Mouse (Mus musculus) common myeloid progenitor, adult 5-6 weeks (primary cell): ENCODE results near the gene Ccnd1. TPM values are rescaled to one million over a fixed set of nuclear protein-coding genes. Genes with fewer than 3 reads are reported as not detected.
"Not testable (repeated sequence)": the region's sequence is repeated elsewhere in the genome, so short reads cannot be mapped to it uniquely, and the experiment has no call there.

Experiments
- ATAC-seq: replicated peaks from 2 replicates; pipeline ENCODE4 v1.8.0; 2016; ENCODE audit warnings: low read depth, mild to moderate bottlenecking, moderate TSS enrichment, inconsistent platforms; ENCODE audit not compliant: poor library complexity, severe bottlenecking
- total RNA-seq: library from RNA; stranded (forward); fragments of 200-1000, 187-1606 nt; gene quantifications from 2 replicates; pipeline ENCODE4 v1.2.3, GENCODE M21; 2017

Gene Ccnd1
- total RNA-seq, 1 experiment from 2014 or later: 18.0 TPM

DNA sequence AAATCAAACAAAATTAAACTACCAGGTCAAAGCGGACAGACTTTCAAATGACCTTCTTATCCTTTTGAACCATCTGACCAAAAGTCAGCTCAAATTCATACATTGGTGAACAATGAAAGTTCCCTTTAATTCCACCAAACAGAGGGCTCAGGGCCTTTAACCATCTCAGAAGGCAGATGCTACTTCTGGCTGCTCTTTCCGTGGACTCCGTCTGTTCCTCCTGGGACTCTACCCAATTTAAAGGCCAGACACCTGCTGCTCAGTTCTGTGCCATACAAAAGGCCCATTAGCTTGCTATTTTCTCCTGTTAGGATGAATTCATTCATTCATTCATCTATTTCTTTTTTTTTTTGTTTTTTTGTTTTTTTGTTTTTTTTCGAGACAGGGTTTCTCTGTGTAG is 26.8 kb downstream of the Ccnd1 start:
- no peak for ATAC-seq

DNA sequence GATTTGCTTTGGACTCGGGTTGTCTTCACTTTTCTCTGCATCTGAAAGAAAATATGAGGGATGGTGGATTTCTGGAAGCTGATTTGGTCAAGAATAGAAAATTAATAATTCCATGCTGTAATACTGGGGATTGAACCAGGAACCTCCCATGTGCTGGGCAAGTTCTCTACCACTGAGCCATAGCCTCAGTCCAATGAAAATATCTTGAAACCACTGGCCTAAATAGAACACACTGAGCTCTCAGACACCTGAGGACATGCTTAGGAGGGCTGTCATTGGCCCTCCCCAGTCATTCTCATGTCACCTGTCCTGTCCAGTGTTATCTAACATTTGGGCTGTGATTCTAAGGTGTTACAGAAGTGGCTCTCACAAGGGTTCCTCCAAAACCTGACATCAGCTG is 28.6 kb downstream of the Ccnd1 start:
- no peak for ATAC-seq

DNA sequence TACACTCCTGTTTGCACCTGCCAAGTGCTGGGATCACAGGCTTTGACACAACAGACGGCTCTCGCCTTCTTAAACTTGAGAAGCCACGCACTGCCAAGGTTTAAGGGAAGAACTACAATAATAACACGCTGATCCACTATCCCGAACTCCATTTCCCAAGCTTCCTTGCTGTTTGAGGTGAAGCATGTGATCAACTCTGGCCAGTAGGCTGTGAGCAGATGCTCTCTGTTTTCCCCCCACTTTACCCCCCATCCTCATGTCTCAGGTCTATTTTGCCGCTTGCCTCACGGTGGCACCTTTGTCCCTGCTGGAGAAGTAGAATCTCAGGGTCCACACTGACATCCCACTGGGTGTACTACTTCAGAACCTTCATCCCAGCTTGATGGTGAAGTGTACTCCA is 31.0 kb downstream of the Ccnd1 start:
- ATAC-seq: no peak

- ATAC-seq: peak; percentile 72
These were observed 31.9 kb downstream of the Ccnd1 start for GRCm38 (mm10) chr7:144907793-144908192.

- ATAC-seq: peak; percentile 78
These were observed 32.9 kb downstream of the Ccnd1 start for GRCm38 (mm10) chr7:144906708-144907397.

DNA sequence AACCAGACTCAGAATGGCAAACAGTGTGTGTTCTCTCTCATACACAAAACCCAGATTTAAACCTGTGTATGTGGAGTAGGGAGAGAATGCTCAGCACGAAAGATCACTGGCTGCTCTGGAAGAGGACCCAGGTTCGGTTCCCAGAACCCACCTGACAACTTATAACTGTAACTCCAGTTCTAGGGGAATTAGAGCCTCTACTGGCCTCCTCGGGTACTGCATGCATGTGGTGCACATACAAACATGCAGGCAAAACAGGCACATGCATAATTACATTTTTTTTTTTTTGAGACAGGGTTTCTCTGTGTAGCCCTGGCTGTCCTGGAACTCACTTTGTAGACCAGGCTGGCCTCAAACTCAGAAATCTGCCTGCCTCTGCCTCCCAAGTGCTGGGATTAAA is 34.2 kb downstream of the Ccnd1 start:
- not testable (repeated sequence) for ATAC-seq

DNA sequence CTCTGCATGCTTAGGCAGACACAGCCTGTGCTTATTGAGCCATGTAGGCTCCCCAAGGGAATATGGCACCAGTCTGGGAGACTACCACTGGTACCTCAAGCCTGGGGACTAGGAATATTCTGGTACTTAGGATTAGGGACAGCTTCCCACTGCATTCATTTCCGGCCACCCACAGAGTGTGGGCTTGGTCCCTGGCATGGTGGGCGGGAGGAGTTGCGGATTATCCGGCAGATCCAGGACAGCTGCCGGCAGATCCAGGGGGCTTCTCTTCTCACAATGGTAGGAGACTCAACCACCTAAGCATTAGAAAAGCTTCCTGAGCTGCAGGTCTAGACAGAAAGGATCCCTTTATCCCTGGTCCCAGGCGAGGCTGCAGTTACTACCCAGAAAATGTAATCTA is 41.2 kb downstream of the Ccnd1 start:
- ATAC-seq: no peak

GRCm38 (mm10) chr7:144896294-144897218 is 43.2 kb downstream of the Ccnd1 start, which contains the start of gene Fgf15:
Gene Fgf15, plus strand, starts transcription at chr7:144896531.
- ATAC-seq: peak; percentile 24; the same call in 1 of the 2 replicates

DNA sequence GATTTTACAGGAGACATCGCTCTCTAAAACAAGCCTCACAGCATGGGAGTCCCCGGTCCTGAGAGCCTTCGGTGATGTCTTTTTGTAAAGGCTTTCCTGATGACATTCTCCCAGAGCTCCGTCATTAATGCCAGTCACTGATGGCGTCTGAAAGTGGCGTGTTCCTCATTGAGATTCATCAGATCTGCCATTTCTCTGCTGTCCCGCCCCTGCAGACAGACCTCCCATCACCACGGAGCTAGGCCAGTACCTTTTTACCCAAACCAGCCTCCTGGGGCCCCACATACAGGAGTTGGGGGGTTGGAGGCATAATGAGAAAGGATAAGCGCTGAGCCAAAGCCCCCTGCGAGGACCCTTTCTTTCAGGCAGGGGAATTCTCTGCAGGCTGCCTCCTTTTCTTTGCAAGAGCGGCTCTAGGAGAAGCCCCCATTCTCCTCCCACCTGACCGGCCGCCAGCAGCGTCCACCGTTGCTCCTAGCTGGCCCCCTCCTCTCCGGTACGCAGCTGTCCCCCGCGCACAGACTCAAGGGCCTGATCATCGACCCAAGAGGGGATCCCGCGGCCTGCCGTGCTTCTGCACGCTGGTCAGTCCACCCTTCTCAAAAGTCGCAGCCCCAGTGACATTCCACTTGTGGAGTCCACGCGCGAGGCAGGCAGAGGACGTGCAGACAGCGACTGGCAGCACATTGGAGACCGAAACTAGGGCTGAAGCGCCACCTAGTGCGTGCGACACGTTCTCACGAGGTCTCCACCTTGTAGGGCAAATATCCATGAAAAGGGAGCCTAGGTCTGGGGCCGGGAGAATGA is 44.2 kb downstream of the Ccnd1 start:
- ATAC-seq: peak; percentile 76

- ATAC-seq: no peak
These were observed 45.0 kb downstream of the Ccnd1 start for GRCm38 (mm10) chr7:144894706-144895105.

DNA sequence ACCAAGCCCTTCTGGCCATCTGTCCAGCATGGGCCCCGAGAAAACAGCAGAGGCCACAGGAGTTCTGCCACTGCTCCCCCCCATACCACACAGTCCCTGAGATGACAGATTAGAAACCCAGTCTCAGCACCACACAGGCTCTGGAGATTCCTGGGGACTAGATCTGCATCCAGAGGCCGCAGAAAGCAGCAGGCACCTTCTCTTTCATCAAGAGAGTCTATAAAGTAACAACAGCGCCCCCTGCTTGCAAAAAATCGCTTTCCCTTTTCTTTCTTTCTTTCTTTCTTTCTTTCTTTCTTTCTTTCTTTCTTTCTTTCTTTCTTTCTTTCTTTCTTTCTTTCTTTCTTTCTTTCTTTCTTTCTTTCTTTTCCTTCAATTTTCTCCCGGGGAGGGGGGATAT is 45.5 kb downstream of the Ccnd1 start:
- ATAC-seq: no peak

DNA sequence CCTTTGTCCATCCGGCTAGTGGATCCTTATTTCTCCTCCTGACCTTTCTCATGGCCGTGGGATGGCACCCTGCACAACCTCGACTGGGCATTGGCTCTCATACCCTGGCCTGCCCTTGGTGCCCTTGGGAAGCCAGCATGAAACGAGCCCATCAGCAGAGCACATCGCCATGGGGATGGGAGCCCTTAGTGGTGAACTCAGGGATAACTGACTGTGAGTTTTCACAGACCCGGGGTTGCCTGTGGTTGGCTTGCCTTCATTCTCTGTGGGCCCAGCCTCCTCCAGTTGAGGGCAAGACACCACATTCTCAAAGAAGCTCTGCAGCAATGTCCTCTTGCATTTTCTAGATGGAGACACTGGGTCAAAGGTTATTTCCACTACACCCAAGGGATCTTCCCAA is 47.4 kb downstream of the Ccnd1 start:
- ATAC-seq: no peak

GRCm38 (mm10) chr7:144891863-144892262 is 47.9 kb downstream of the Ccnd1 start:
- no peak for ATAC-seq

DNA sequence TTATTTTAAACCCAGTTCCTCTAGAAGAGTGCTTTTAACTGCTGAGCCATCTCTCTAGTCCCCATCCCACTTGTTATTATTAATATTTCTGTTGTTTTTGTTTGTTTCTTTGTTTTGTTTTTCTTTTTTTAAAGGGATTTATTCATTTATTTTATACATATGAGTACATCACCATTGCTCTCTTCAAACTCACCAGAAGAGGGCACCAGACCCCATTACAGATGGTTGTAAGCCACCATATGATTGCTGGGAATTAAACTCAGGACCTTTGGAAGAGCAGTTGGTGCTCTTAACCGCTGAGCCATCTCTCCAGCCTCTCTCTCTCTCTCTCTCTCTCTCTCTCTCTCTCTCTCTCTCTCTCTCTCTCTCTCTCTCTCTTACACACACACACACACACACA is 49.1 kb downstream of the Ccnd1 start:
- ATAC-seq: not testable (repeated sequence)

DNA sequence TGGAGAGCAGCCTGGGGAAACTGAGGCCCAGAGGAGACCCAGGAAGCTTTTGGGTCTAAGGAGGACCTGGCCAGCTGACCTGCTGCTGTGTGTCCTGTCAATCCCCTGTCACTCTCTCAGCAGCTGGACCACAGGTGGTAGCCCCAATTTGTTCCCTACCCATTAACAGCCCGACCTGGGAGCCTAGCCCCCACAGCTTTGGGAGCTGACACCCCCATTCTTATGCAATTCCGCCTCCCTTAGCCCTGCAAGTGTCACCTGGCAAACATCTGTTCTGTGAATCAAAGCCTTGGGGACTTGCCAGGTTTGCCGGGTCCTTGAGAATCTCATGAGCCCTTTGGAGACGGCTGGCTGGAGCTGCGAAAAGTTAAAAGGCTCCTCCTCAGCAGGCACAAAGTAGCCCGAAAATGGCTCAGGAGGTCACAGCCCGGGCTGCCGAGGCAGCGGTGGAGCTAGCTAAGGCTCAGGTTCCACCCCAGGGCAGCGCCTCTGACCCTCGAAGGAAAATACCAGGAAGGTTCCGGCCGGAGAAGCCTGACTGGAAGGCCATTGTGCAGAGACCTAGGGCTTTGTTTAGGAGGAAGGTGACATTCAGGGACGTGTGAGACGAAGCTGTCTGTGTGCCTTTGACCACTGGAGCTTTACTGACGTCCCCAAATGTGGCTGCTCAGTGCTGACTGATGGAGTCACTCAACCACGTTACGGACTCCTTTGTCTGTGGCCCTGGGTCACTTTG is 51.0 kb downstream of the Ccnd1 start:
- ATAC-seq: no peak

DNA sequence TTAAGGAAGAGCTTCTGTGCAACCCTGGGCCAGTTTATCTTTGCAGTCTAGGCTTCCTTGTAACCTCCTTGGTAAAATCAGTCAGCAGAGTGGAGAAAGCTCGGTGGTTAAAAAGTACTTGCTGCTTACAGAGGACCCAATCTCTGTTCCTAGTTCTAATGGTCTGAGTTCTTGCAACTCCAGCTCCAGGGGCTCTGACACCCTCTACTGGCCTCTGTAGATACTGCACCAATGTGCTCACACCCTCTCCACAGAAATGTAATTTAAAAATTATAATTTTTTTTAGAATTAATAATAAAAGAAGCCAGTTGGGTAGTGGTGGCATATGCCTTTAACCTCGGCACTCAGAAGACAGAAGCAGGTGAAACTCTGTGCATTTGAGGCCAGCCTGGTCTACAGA is 52.1 kb downstream of the Ccnd1 start:
- ATAC-seq: peak; percentile 65; the same call in 1 of the 2 replicates

- no peak for ATAC-seq
These were observed 56.6 kb downstream of the Ccnd1 start for GRCm38 (mm10) chr7:144883106-144883505.
